Mouse (Mus musculus) thymus, postnatal 14 days (tissue): ENCODE results near the gene Plxna4.

Source experiments
- DNase-seq: peaks from one replicate; pipeline ENCODE4 v3.0.0; 2021

Gene Plxna4

GRCm38 (mm10) chr6:32588056-32588671 is at the start of gene Plxna4:
Plxna4 (minus strand) TSS chr6:32588192.
- peak; percentile 53 for DNase-seq

- no peak for DNase-seq
Measured at GRCm38 (mm10) chr6:32637568-32638183, 49.7 kb upstream of the Plxna4 start.

- DNase-seq: no peak
Measured at GRCm38 (mm10) chr6:32610712-32611111, 22.7 kb upstream of the Plxna4 start.

GRCm38 (mm10) chr6:32606787-32607186 is 18.8 kb upstream of the Plxna4 start:
- DNase-seq: no peak

GRCm38 (mm10) chr6:32605581-32605980 is 17.6 kb upstream of the Plxna4 start:
- DNase-seq: no peak

GRCm38 (mm10) chr6:32604901-32605300 is 16.9 kb upstream of the Plxna4 start:
- DNase-seq: no peak

- DNase-seq: no peak
Measured at GRCm38 (mm10) chr6:32602130-32602529, 14.1 kb upstream of the Plxna4 start.

GRCm38 (mm10) chr6:32601306-32601705 is 13.3 kb upstream of the Plxna4 start:
- DNase-seq: no peak

- DNase-seq: no peak
Measured at GRCm38 (mm10) chr6:32595591-32595990, 7.6 kb upstream of the Plxna4 start.

GRCm38 (mm10) chr6:32590979-32591758 is 3.2 kb upstream of the Plxna4 start:
- peak; percentile 54 for DNase-seq

- DNase-seq: no peak
Measured at GRCm38 (mm10) chr6:32589632-32590031, 1.6 kb upstream of the Plxna4 start.

GRCm38 (mm10) chr6:32587136-32588009 is 619 bp downstream of the Plxna4 start:
- DNase-seq: peak; percentile 8

GRCm38 (mm10) chr6:32586821-32587135 is 1.2 kb downstream of the Plxna4 start:
- no peak for DNase-seq

GRCm38 (mm10) chr6:32586390-32586789 is 1.6 kb downstream of the Plxna4 start:
- DNase-seq: no peak

GRCm38 (mm10) chr6:32585211-32585610 is 2.8 kb downstream of the Plxna4 start:
- DNase-seq: no peak

- no peak for DNase-seq
Measured at GRCm38 (mm10) chr6:32584243-32584880, 3.6 kb downstream of the Plxna4 start.

- DNase-seq: no peak
Measured at GRCm38 (mm10) chr6:32583582-32583981, 4.4 kb downstream of the Plxna4 start.

GRCm38 (mm10) chr6:32571485-32571884 is 16.5 kb downstream of the Plxna4 start:
- no peak for DNase-seq

GRCm38 (mm10) chr6:32570445-32570844 is 17.5 kb downstream of the Plxna4 start:
- DNase-seq: no peak

- no peak for DNase-seq
Measured at GRCm38 (mm10) chr6:32569919-32570318, 18.1 kb downstream of the Plxna4 start.

- DNase-seq: no peak
Measured at GRCm38 (mm10) chr6:32546915-32547314, 41.1 kb downstream of the Plxna4 start.

- DNase-seq: no peak
Measured at GRCm38 (mm10) chr6:32544021-32544420, 44.0 kb downstream of the Plxna4 start.

GRCm38 (mm10) chr6:32540155-32540554 is 47.8 kb downstream of the Plxna4 start:
- no peak for DNase-seq
